Mouse (Mus musculus) ES-E14 (cell line): ENCODE results near the gene Cort.

ENCODE experiments used
- CHD2 ChIP-seq: IDR thresholded peaks from 2 replicates; pipeline ENCODE4 v1.6.1; 2014; ENCODE audit warnings: mild to moderate bottlenecking, low read depth, low read length, inconsistent platforms
- MAFK ChIP-seq: IDR thresholded peaks from 2 replicates; pipeline ENCODE4 v1.6.1; 2014; ENCODE audit warnings: mild to moderate bottlenecking, low read depth, low read length, inconsistent platforms; ENCODE audit not compliant: insufficient read depth
- ZC3H11A ChIP-seq: IDR thresholded peaks from 2 replicates; pipeline ENCODE4 v1.6.1; 2012; ENCODE audit warnings: low read depth, mild to moderate bottlenecking, inconsistent platforms, low read length, borderline replicate concordance

GRCm38 (mm10) chr4:149157415-149157973 is 30.9 kb upstream of the Cort start:
- TF ChIP-seq CHD2 (no peak), MAFK (no peak), ZC3H11A (no peak)
